Mouse (Mus musculus): ENCODE data around the gene Rnps1. TPM values are rescaled to one million over a fixed set of nuclear protein-coding genes. Genes with fewer than 3 reads are reported as not detected.

The Rnps1 gene
- total and polyA plus RNA-seq, 2 experiments: 17.3 to 37.6 TPM

DNA sequence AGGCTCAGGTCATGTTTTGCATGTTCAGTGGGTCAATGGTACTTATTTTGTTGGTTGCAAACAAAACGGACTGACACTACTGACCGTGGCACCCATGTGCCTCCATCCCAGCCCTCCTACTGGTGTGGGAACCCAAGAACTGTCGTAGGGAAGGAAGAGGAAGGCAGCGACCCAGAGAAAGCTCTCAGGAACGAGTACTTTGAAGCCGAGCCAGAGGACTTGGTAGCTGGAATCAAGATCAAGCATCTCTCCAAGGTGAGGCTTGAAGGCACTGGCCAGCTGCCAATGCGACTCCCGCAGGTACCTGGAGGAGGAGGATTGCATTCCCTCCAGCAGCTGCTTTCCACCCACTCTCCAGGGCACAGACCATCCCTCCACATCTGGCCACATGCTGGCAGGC is 30.6 kb upstream of the Rnps1 start:
- WGBS: 90% methylated on average over 8 of the region's 8 CpGs
- Histone ChIP-seq H3K4me1 (ENCODE audit: control insufficient read depth, insufficient read depth, low read length) (no peaks in the 10 kb centered on the region), H3K4me3 (ENCODE audit: insufficient read depth, low read depth, low read length) (no peak overlapping the region), H3K27ac (replicated peaks; ENCODE audit: insufficient read depth, low read depth, low read length) (no peak overlapping the region), H3K9ac (ENCODE audit: low read depth, low read length) (no peak overlapping the region), H3K36me3 (ENCODE audit: control insufficient read depth, insufficient read depth, low read length) (peaks cover 31% of the 10 kb centered on the region), H3K79me2 (ENCODE audit: control insufficient read depth, insufficient read depth, low read length) (no peaks in the 10 kb centered on the region), H3K27me3 (ENCODE audit: control insufficient read depth, insufficient read depth, low read length) (no peaks in the 10 kb centered on the region)
- no peak for TF ChIP-seq POLR2A (IDR thresholded peaks at IDR 0.05; ENCODE audit: extremely low read depth, insufficient read depth, low read length)
- no peak for TF ChIP-seq CTCF (IDR thresholded peaks at IDR 0.05; ENCODE audit: low read depth, low read length)
- no peak for DNase-seq (ENCODE audit: extremely low read depth, low read depth, low spot score)

DNA sequence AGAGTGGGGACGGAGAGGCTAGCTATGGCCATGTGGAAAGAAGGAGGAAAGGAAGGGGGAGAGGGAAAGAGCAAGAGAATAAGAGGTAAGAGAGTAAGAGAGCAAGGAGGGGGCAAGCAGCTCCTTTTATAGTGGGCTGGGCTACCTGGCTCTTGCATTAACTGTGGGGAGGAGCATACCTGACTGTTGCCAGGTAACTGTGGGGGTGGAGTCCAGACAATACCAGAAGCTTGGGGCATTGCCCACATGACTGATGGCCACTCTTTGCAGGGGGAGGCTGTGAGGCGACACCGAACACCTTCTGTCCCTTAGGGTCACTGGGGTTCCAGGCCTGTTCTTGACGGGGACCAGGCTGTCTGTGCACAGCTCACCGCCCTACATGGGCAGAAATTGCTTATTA is 25.7 kb upstream of the Rnps1 start:
- Histone ChIP-seq H3K79me2 (ENCODE audit: control insufficient read depth, insufficient read depth, low read length) (no peaks in the 10 kb centered on the region), H3K4me1 (ENCODE audit: control insufficient read depth, insufficient read depth, low read length) (no peaks in the 10 kb centered on the region), H3K36me3 (ENCODE audit: control insufficient read depth, insufficient read depth, low read length) (peaks cover 15% of the 10 kb centered on the region), H3K27ac (replicated peaks; ENCODE audit: insufficient read depth, low read depth, low read length) (no peak overlapping the region), H3K4me3 (ENCODE audit: insufficient read depth, low read depth, low read length) (no peak overlapping the region), H3K9ac (ENCODE audit: low read depth, low read length) (no peak overlapping the region), H3K27me3 (ENCODE audit: control insufficient read depth, insufficient read depth, low read length) (no peaks in the 10 kb centered on the region)
- DNase-seq (ENCODE audit: extremely low read depth, low read depth, low spot score): no peak
- 98% methylated on average over 5 of the region's 5 CpGs for WGBS
- TF ChIP-seq CTCF (IDR thresholded peaks at IDR 0.05; ENCODE audit: low read depth, low read length): no peak
- TF ChIP-seq POLR2A (IDR thresholded peaks at IDR 0.05; ENCODE audit: extremely low read depth, insufficient read depth, low read length): no peak

DNA sequence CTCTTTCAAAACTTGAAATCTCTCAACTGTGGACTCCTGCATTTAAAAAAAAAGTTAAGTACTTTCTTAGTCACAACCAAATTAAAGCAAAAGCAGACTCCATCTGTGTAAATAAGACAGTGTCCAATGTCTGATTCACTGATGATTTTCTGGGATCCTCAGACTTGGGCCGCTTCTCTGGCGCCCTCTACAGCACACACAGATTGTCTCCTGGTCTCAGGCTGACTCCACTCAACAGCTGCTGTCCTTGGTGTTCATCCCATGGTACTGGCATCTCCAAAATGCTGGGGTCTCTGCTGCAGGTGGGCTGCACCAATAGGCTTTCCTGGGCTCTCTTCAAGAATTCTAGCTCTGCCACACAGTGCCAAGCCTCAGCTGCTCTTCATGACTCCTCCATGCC is 24.5 kb upstream of the Rnps1 start:
- H3K79me2 ChIP-seq (ENCODE audit: control insufficient read depth, insufficient read depth, low read length): no peaks in the 10 kb centered on the region
- peaks cover 15% of the 10 kb centered on the region for H3K36me3 ChIP-seq (ENCODE audit: control insufficient read depth, insufficient read depth, low read length)
- no peak overlapping the region for H3K4me3 ChIP-seq (ENCODE audit: insufficient read depth, low read depth, low read length)
- H3K9ac ChIP-seq (ENCODE audit: low read depth, low read length): no peak overlapping the region
- H3K4me1 ChIP-seq (ENCODE audit: control insufficient read depth, insufficient read depth, low read length): no peaks in the 10 kb centered on the region
- TF ChIP-seq POLR2A (IDR thresholded peaks at IDR 0.05; ENCODE audit: extremely low read depth, insufficient read depth, low read length): no peak
- peak; percentile 92 for TF ChIP-seq CTCF (IDR thresholded peaks at IDR 0.05; ENCODE audit: low read depth, low read length)
- WGBS: 18% methylated on average over 2 of the region's 2 CpGs
- DNase-seq (ENCODE audit: extremely low read depth, low read depth, low spot score): peak; percentile 61
- no peaks in the 10 kb centered on the region for H3K27me3 ChIP-seq (ENCODE audit: control insufficient read depth, insufficient read depth, low read length)
- no peak overlapping the region for H3K27ac ChIP-seq (replicated peaks; ENCODE audit: insufficient read depth, low read depth, low read length)

DNA sequence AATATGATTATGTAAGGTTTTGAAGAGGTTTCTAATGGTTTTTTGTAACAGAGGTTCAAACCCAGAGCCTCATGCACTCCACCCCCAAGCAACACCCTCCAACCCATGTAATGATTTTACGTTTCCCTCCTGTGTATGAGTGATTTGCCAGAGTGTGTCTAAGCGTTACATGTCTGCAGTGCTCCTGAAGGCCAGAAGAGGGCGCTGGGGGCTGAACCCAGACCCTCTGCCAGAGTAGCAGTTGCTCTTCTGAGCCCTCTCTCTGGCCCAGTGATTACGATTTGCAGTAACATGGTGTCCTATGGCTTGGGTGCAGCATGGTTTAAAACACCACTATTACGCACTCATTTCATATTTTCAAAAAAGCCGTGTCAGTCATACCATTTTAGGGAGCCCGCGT is 23.2 kb upstream of the Rnps1 start:
- no peak for DNase-seq (ENCODE audit: extremely low read depth, low read depth, low spot score)
- Histone ChIP-seq H3K4me1 (ENCODE audit: control insufficient read depth, insufficient read depth, low read length) (no peaks in the 10 kb centered on the region), H3K4me3 (ENCODE audit: insufficient read depth, low read depth, low read length) (no peak overlapping the region), H3K27ac (replicated peaks; ENCODE audit: insufficient read depth, low read depth, low read length) (no peak overlapping the region), H3K27me3 (ENCODE audit: control insufficient read depth, insufficient read depth, low read length) (no peaks in the 10 kb centered on the region), H3K36me3 (ENCODE audit: control insufficient read depth, insufficient read depth, low read length) (peaks cover 9% of the 10 kb centered on the region; the same call in 1 of the 2 replicates), H3K9ac (ENCODE audit: low read depth, low read length) (no peak overlapping the region), H3K79me2 (ENCODE audit: control insufficient read depth, insufficient read depth, low read length) (no peaks in the 10 kb centered on the region)
- WGBS: 76% methylated on average over 8 of the region's 8 CpGs
- peak; percentile 62 for TF ChIP-seq CTCF (IDR thresholded peaks at IDR 0.05; ENCODE audit: low read depth, low read length)
- no peak for TF ChIP-seq POLR2A (IDR thresholded peaks at IDR 0.05; ENCODE audit: extremely low read depth, insufficient read depth, low read length)

DNA sequence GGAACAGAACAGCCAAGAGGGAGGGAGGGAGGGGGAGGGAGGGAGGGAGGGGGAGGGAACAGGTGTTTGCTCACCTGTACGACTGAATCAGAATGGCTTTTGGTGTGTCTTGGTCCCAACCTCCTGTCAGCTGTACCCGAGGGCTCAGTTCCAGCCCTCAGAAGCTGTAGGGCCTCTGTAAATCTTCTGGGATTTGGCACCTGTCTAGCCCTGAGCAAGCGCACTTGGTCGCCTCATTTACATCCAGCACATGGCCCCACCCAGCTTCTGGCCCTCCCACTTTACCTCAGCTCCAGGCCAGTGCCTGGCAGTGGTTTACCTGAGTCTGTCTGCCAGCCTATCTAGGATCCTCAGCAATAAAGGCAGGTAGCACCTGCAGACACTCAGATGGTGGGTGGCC is 20.8 kb upstream of the Rnps1 start:
- TF ChIP-seq POLR2A (IDR thresholded peaks at IDR 0.05; ENCODE audit: extremely low read depth, insufficient read depth, low read length): no peak
- TF ChIP-seq CTCF (IDR thresholded peaks at IDR 0.05; ENCODE audit: low read depth, low read length): no peak
- 79% methylated on average over 4 of the region's 4 CpGs for WGBS
- no peak for DNase-seq (ENCODE audit: extremely low read depth, low read depth, low spot score)
- Histone ChIP-seq H3K27ac (replicated peaks; ENCODE audit: insufficient read depth, low read depth, low read length) (no peak overlapping the region), H3K4me1 (ENCODE audit: control insufficient read depth, insufficient read depth, low read length) (no peaks in the 10 kb centered on the region), H3K9ac (ENCODE audit: low read depth, low read length) (no peak overlapping the region), H3K79me2 (ENCODE audit: control insufficient read depth, insufficient read depth, low read length) (no peaks in the 10 kb centered on the region), H3K4me3 (ENCODE audit: insufficient read depth, low read depth, low read length) (no peak overlapping the region), H3K36me3 (ENCODE audit: control insufficient read depth, insufficient read depth, low read length) (peaks cover 3% of the 10 kb centered on the region; the same call in 1 of the 2 replicates), H3K27me3 (ENCODE audit: control insufficient read depth, insufficient read depth, low read length) (no peaks in the 10 kb centered on the region)

DNA sequence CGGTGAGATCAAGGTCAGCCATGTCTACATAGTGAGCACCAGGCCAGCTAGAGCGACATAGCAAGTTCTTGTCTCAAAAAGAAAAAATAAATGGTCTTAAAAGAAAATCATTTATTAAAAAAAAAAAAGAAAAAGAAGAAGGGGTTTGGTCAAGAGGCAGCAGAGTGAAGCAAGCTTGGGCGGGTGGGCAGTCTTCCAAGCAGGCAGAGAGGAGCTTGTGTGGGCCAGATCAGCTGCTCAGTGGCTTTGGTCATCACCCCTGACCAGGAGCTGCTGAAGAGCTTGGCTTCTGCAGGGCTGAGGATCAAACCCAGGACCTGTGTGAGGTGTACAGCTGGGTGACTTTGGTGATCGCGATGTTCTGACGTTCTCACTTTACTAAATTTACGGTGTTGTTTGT is 19.9 kb upstream of the Rnps1 start:
- no peak for DNase-seq (ENCODE audit: extremely low read depth, low read depth, low spot score)
- TF ChIP-seq POLR2A (IDR thresholded peaks at IDR 0.05; ENCODE audit: extremely low read depth, insufficient read depth, low read length) (no peak), CTCF (IDR thresholded peaks at IDR 0.05; ENCODE audit: low read depth, low read length) (no peak)
- Histone ChIP-seq H3K79me2 (ENCODE audit: control insufficient read depth, insufficient read depth, low read length) (no peaks in the 10 kb centered on the region), H3K4me3 (ENCODE audit: insufficient read depth, low read depth, low read length) (no peak overlapping the region), H3K36me3 (ENCODE audit: control insufficient read depth, insufficient read depth, low read length) (peaks cover 3% of the 10 kb centered on the region), H3K4me1 (ENCODE audit: control insufficient read depth, insufficient read depth, low read length) (no peaks in the 10 kb centered on the region), H3K27me3 (ENCODE audit: control insufficient read depth, insufficient read depth, low read length) (no peaks in the 10 kb centered on the region), H3K27ac (replicated peaks; ENCODE audit: insufficient read depth, low read depth, low read length) (no peak overlapping the region), H3K9ac (ENCODE audit: low read depth, low read length) (no peak overlapping the region)
- WGBS: 88% methylated on average over 7 of the region's 7 CpGs
